Mouse (Mus musculus): ENCODE data around the gene Trim15.

DNA sequence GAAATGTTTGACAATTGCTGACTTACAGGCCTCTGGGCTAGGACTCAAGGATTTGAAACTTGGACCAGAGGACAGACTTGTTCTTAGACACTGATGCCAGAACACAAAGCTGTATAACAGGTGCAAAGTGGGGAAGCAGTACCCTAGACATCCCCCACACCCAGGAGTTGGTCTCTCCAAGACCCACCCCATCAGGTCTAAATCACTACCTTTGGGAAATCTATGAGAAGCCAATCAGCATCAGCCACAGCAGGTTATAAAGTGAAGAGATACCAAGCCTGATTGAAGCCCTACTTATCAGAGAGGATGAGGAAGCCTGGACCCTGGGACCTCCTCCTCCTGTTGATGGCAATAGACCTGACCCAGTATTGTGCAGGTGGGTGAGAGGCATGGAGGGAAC, 55.1 kb downstream of the Trim15 start, which contains the start of gene H2-M10.6:
- TF ChIP-seq GATA1 (IDR thresholded peaks at IDR 0.05; ENCODE audit: borderline replicate concordance, low read length) (no peak), FLI1 (IDR thresholded peaks at IDR 0.05; ENCODE audit: low read length) (no peak)

All from megakaryocyte, embryonic 14.5 days (primary cell).